Mouse (Mus musculus) cortical plate, adult 2 months (tissue): Measurements from ENCODE around the gene Tbcel.

ENCODE experiments used
- CTCF ChIP-seq: fragments of 200-500 bp; IDR thresholded peaks from 2 replicates; pipeline ENCODE4 v1.5.1; 2011; ENCODE audit warnings: mild to moderate bottlenecking, control low read depth, low read length; ENCODE audit not compliant: insufficient read depth; ENCODE audit errors: extremely low read depth
- POLR2A ChIP-seq: fragments of 200-500 bp; IDR thresholded peaks from 2 replicates; pipeline ENCODE4 v1.6.1; 2011; ENCODE audit warnings: mild to moderate bottlenecking, low read length, control low read depth; ENCODE audit not compliant: insufficient read depth; ENCODE audit errors: extremely low read depth

DNA sequence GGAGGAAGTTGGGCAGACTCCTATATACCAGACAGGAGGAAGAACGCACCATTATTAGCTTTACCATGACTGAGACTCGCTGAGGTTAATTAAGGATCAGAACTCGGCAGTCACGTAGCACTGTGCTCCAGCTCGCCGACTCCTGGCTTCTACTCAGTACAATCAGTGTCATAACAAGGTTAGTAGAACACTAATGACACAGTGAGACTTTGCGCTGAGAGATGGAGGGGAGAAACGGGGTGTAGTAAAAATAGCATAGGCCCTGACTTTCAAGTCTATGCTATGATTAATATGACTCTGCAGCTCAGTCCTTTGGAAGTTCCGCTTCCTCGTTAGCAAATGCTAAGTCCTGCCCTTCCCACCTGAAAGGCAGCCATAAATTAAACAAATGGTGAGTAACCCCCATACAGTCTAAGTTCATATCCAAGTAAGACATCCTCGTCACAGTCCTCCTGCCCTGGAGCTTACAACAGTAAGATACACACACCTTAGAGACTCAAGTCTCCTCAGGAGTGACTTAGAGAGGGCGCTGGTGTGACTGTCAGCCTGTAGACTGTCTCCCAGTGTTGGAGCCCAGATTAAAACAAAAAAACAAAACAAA, 90.2 kb downstream of the Tbcel start:
- TF ChIP-seq CTCF (no peak), POLR2A (no peak)
